Mouse (Mus musculus) hindbrain, embryonic 11.5 days (tissue): Measurements from ENCODE around the gene Brsk2. TPM values are rescaled to one million over a fixed set of nuclear protein-coding genes. Genes with fewer than 3 reads are reported as not detected.
"Not testable (repeated sequence)": the region's sequence is repeated elsewhere in the genome, so short reads cannot be mapped to it uniquely, and the experiment has no call there.

Experiments
- ATAC-seq: fragments of 200-750 bp; cut with Nextera tagmentation; 2 replicates; pipeline ENCODE4 v1.8.0; 2017; ENCODE audit warnings: mild to moderate bottlenecking, moderate TSS enrichment, moderate library complexity; ENCODE audit not compliant: low FRiP score
- DNase-seq: peaks from one replicate; pipeline ENCODE4 v3.0.0-alpha.2; 2015; ENCODE audit warnings: low spot score
- H3K27ac ChIP-seq: fragments of 300-500 bp; sonication (generic); 2 replicates; pipeline ENCODE4 v1.5.1; 2014; ENCODE audit warnings: mild to moderate bottlenecking, low read depth, low read length
- H3K27me3 ChIP-seq: fragments of 300-500 bp; sonication (generic); 2 replicates; pipeline ENCODE4 v1.6.1; 2014; ENCODE audit warnings: mild to moderate bottlenecking, low read length, moderate library complexity, mixed read lengths; ENCODE audit not compliant: control insufficient read depth, insufficient read depth
- H3K36me3 ChIP-seq: fragments of 300-500 bp; sonication (generic); 2 replicates; pipeline ENCODE4 v1.6.1; 2014; ENCODE audit warnings: mild to moderate bottlenecking, low read length, moderate library complexity, mixed read lengths; ENCODE audit not compliant: control insufficient read depth, insufficient read depth
- H3K4me1 ChIP-seq: fragments of 300-500 bp; sonication (generic); replicated peaks from 2 replicates; pipeline ENCODE4 v1.6.1; 2014; ENCODE audit warnings: low read length, mixed read lengths; ENCODE audit not compliant: control insufficient read depth, insufficient read depth
- H3K4me2 ChIP-seq: fragments of 300-500 bp; sonication (generic); replicated peaks from 2 replicates; pipeline ENCODE4 v1.6.1; 2014; ENCODE audit warnings: mild to moderate bottlenecking, low read depth, low read length
- H3K4me3 ChIP-seq: fragments of 300-500 bp; sonication (generic); 2 replicates; pipeline ENCODE4 v1.5.1; 2014; ENCODE audit warnings: low read depth, low read length
- H3K9ac ChIP-seq: fragments of 300-500 bp; sonication (generic); 2 replicates; pipeline ENCODE4 v1.6.1; 2014; ENCODE audit warnings: low read depth, low read length
- H3K9me3 ChIP-seq: fragments of 300-500 bp; sonication (generic); 2 replicates; pipeline ENCODE4 v1.6.1; 2016; ENCODE audit warnings: low read length; ENCODE audit not compliant: control insufficient read depth
- WGBS: fragments of 180-500 bp; shearing (Covaris S2); extraction: QIAGEN DNeasy Blood & Tissue Kit; methylation state at CpG from one replicate; pipeline ENCODE4 v1.1.7; 2014; 5-methylcytosine and 5-hydroxymethylcytosine counted together
- polyA plus RNA-seq: library from polyadenylated mRNA; unstranded; fragments of >200 nt; fragmentation: Nextera tagmentation; extraction: Ambion mirVana; gene quantifications from 2 replicates; pipeline ENCODE4 v1.2.1, GENCODE M21; 2014

Gene Brsk2
- polyA plus RNA-seq, result 13.7 and 15.6 TPM in 2 replicates

GRCm38 (mm10) chr7:141948906-141949798 lies at the start of gene Brsk2:
Gene Brsk2, plus strand, starts transcription at chr7:141949751.
- Histone ChIP-seq H3K27me3 (no peaks in the 10 kb centered on the region; the same call in 1 of the 2 replicates), H3K27ac (peak within 1 kb of the TSS; percentile 99), H3K4me2 (peak within 1 kb of the TSS; percentile 85), H3K4me1 (peaks cover 11% of the 10 kb centered on the region), H3K36me3 (no peaks in the 10 kb centered on the region), H3K9me3 (no peaks in the 10 kb centered on the region), H3K9ac (peak within 1 kb of the TSS; percentile 100), H3K4me3 (peak within 1 kb of the TSS; percentile 91)
- 2% methylated on average over 49 of the region's 55 CpGs for WGBS
- ATAC-seq (peak; percentile 86), DNase-seq (peak; percentile 92)

DNA sequence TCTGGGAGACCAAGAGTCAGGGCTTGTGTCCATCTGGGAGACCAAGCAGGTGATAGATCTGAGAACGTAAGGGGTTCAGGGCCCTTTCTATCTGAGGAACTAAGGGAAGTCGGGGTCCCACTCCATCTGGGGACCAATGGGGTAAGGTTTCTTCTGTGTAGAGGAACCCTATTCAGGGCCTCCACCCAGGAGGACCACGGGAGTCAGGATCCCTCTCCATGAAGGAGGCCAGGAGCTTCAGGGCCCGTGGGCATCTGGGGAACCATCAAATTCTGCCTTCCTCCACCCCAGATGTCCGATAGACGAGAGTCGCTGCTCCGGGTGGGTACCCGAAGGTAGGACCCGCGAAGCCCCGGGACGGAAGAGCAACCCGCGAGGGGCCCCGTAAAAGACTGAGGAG lies 47.7 kb upstream of the Brsk2 start:
- H3K4me2 ChIP-seq, result peak overlapping the region; percentile 88
- H3K4me1 ChIP-seq, result peaks cover 3% of the 10 kb centered on the region; the same call in 1 of the 2 replicates
- H3K27me3 ChIP-seq, result peaks cover 3% of the 10 kb centered on the region; the same call in 1 of the 2 replicates
- H3K9ac ChIP-seq, result peak overlapping the region; percentile 90
- 1% methylated on average over 16 of the region's 16 CpGs for WGBS
- peak overlapping the region; percentile 78 for H3K27ac ChIP-seq
- H3K4me3 ChIP-seq, result peak overlapping the region; percentile 88
- no peaks in the 10 kb centered on the region for H3K36me3 ChIP-seq
- DNase-seq (no peak), ATAC-seq (peak; percentile 55; the same call in 1 of the 2 replicates)
- no peaks in the 10 kb centered on the region for H3K9me3 ChIP-seq

GRCm38 (mm10) chr7:141902269-141902729 lies 47.3 kb upstream of the Brsk2 start:
- Histone ChIP-seq H3K4me3 (peak overlapping the region; percentile 88), H3K27me3 (peaks cover 3% of the 10 kb centered on the region; the same call in 1 of the 2 replicates), H3K4me2 (peak overlapping the region; percentile 88), H3K27ac (peak overlapping the region; percentile 78), H3K36me3 (no peaks in the 10 kb centered on the region), H3K4me1 (peaks cover 3% of the 10 kb centered on the region; the same call in 1 of the 2 replicates), H3K9me3 (no peaks in the 10 kb centered on the region), H3K9ac (peak overlapping the region; percentile 90)
- 0% methylated on average over 36 of the region's 44 CpGs for WGBS
- peak; percentile 96 for ATAC-seq
- peak; percentile 100 for DNase-seq

- H3K4me1 ChIP-seq, result peaks cover 3% of the 10 kb centered on the region; the same call in 1 of the 2 replicates
- peak overlapping the region; percentile 90 for H3K9ac ChIP-seq
- ATAC-seq (no peak), DNase-seq (no peak)
- peaks cover 3% of the 10 kb centered on the region; the same call in 1 of the 2 replicates for H3K27me3 ChIP-seq
- 66% methylated on average over 4 of the region's 4 CpGs for WGBS
- H3K9me3 ChIP-seq, result no peaks in the 10 kb centered on the region
- no peaks in the 10 kb centered on the region for H3K36me3 ChIP-seq
- H3K4me2 ChIP-seq, result peak overlapping the region; percentile 49
- H3K4me3 ChIP-seq, result peak overlapping the region; percentile 88
- peak overlapping the region; percentile 36; the same call in 1 of the 2 replicates for H3K27ac ChIP-seq
Observed at GRCm38 (mm10) chr7:141902791-141903190, 46.8 kb upstream of the Brsk2 start.

DNA sequence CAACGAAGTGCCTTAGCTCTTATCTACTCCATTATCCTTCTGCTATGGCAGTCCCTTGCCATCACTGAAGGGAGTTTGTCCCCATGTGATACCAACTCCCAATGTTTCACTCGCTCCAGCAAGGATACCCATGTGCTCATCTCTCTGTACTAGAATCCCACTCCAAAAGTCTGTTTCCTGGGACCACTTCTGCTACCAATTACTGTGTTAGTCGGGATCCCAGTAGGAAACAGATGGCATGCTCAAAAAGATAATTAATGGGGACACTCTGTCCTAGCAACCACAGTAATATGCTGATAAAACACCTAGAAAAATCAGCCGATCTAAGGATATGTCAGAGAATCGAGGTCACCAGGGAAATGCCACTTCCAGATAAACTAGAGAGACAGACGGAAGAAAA lies 41.0 kb upstream of the Brsk2 start:
- DNase-seq, result no peak
- Histone ChIP-seq H3K9ac (no peak overlapping the region), H3K4me2 (no peak overlapping the region), H3K9me3 (no peaks in the 10 kb centered on the region), H3K27me3 (peaks cover 3% of the 10 kb centered on the region; the same call in 1 of the 2 replicates), H3K4me1 (no peaks in the 10 kb centered on the region; the same call in 1 of the 2 replicates), H3K27ac (no peak overlapping the region), H3K4me3 (no peak overlapping the region), H3K36me3 (no peaks in the 10 kb centered on the region)
- 78% methylated on average over 6 of the region's 6 CpGs for WGBS
- ATAC-seq, result no peak

DNA sequence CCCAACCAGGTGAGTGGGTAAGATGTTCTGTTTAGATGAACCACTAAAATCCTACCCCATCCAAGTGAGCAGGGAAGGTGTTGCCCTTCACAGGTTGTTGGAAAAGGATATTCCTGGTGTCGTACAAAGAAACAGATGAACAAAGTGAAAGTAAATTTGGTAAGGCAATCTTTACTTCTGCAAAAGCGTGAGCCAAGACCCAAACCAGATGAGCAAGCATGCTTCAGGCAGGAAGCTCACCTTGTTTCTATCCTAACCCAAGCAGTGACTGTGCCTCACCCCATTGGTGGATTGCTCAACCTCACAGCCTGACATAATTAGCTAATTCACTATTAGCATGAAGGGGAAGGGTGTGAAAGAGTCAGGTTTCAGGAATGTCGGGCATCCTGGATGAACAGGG lies 38.2 kb upstream of the Brsk2 start:
- DNase-seq (no peak), ATAC-seq (no peak)
- Histone ChIP-seq H3K9me3 (no peaks in the 10 kb centered on the region), H3K36me3 (no peaks in the 10 kb centered on the region), H3K9ac (no peak overlapping the region), H3K27ac (no peak overlapping the region), H3K4me2 (no peak overlapping the region), H3K4me3 (no peak overlapping the region), H3K4me1 (no peaks in the 10 kb centered on the region; the same call in 1 of the 2 replicates), H3K27me3 (no peaks in the 10 kb centered on the region; the same call in 1 of the 2 replicates)
- WGBS, result 71% methylated on average over 3 of the region's 3 CpGs

DNA sequence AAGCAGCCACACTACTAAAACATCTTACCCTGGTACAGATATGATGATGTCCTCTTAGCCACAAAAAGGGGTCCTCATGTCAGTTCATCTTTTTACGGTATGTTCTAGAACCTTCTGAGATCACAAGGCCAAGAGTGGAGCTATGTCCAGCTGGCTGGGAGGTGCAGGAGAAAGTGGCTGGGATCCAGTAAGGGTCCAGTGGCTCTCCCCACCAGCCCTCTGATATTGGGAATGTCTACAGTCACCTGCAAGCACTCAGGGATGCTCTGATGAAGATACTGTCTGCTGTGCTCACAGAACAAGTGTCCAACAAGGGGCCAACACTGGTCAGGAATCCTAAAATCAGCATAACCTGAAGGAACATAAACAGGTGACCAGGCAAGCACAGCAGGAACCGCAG lies 31.1 kb upstream of the Brsk2 start, which contains the start of gene Tollip:
Gene Tollip (minus strand): TSS at position 101 of the 400 bp plus-strand sequence.
- Histone ChIP-seq H3K27me3 (no peaks in the 10 kb centered on the region; the same call in 1 of the 2 replicates), H3K27ac (no peak within 1 kb of the TSS), H3K4me2 (no peak within 1 kb of the TSS), H3K9ac (no peak within 1 kb of the TSS), H3K36me3 (no peaks in the 10 kb centered on the region), H3K4me1 (no peaks in the 10 kb centered on the region), H3K4me3 (no peak within 1 kb of the TSS), H3K9me3 (no peaks in the 10 kb centered on the region)
- no peak for ATAC-seq
- 86% methylated on average over 2 of the region's 2 CpGs for WGBS
- DNase-seq, result no peak

GRCm38 (mm10) chr7:141924121-141924520 lies 25.4 kb upstream of the Brsk2 start:
- not testable (repeated sequence) for H3K27ac ChIP-seq, H3K4me1 ChIP-seq, DNase-seq, H3K4me3 ChIP-seq, ATAC-seq, H3K9ac ChIP-seq, H3K27me3 ChIP-seq, H3K36me3 ChIP-seq, H3K9me3 ChIP-seq, H3K4me2 ChIP-seq
- 94% methylated on average over 17 of the region's 17 CpGs for WGBS
